Mouse (Mus musculus): Measurements from ENCODE around the gene 4930452B06Rik. TPM values are rescaled to one million over a fixed set of nuclear protein-coding genes. Genes with fewer than 3 reads are reported as not detected.

4930452B06Rik gene
- total and polyA plus RNA-seq, 3 experiments, result not detected

- Histone ChIP-seq H3K4me2 (ENCODE audit: insufficient read depth, low read depth, poor library complexity, severe bottlenecking) (no peak overlapping the region), H3K27ac (ENCODE audit: insufficient read depth, low read depth) (no peak overlapping the region), H3K4me3 (replicated peaks in 1 of 3; ENCODE audit: low read depth in 2 of 3, low read length in 2 of 3, poor library complexity in 1 of 3) (no peak overlapping the region), H3K9ac (ENCODE audit: insufficient read depth, low read depth) (no peak overlapping the region), H3K36me3 (replicated peaks in 1 of 2; ENCODE audit: control insufficient read depth in 1 of 2, insufficient read depth in 1 of 2, low read length in 1 of 2) (no peaks in the 10 kb centered on the region), H3K4me1 (ENCODE audit: control insufficient read depth in 1 of 2, insufficient read depth in 2 of 2) (peaks cover 0 to 10% of the 10 kb centered on the region in 2 experiments; a peak in 2 of 4 replicates), H3K79me2 (replicated peaks; ENCODE audit: control insufficient read depth, extremely low read depth, insufficient read depth, poor library complexity, severe bottlenecking) (no peaks in the 10 kb centered on the region), H3K27me3 (replicated peaks) (no peaks in the 10 kb centered on the region), H3K9me3 (replicated peaks; ENCODE audit: low read length) (no peaks in the 10 kb centered on the region)
- dilution Hi-C loops (cut with MboI; ENCODE audit: extremely low pct_ligation_motif_present, extremely low pct_unique_long_range_greater_than_20kb, low sequenced_read_pairs) (no loop called here), in situ Hi-C loops (cut with MboI; ENCODE audit: low pct_ligation_motif_present, low pct_unique_long_range_greater_than_20kb, low sequenced_read_pairs) (loop anchor here (25.0 kb wide), 1 partner anchor 121 kb away; no protein-coding TSS in a partner anchor)
- TF ChIP-seq RAD21 (IDR thresholded peaks at IDR 0.05; ENCODE audit: low read depth, low read length), result no peak
- no peak for TF ChIP-seq MAX (IDR thresholded peaks at IDR 0.05; ENCODE audit: low read length)
- no peak for TF ChIP-seq UBTF (IDR thresholded peaks at IDR 0.05; ENCODE audit: low read depth, low read length)
- no peak for TF ChIP-seq GABPA (IDR thresholded peaks at IDR 0.05; ENCODE audit: insufficient replicate concordance, low read depth, low read length)
- TF ChIP-seq EP300 (IDR thresholded peaks at IDR 0.05; ENCODE audit: low read length), result no peak
- TF ChIP-seq E2F4 (IDR thresholded peaks at IDR 0.05; ENCODE audit: insufficient replicate concordance, low read depth, low read length), result no peak
- no peak for TF ChIP-seq JUN (IDR thresholded peaks at IDR 0.05; ENCODE audit: insufficient read depth, low read depth, low read length)
- no peak for TF ChIP-seq NRF1 (IDR thresholded peaks at IDR 0.05; ENCODE audit: low read depth, low read length)
- DNase-seq (ENCODE audit: extremely low read depth), result no peak
Observed at GRCm38 (mm10) chr14:8641650-8642279, 24.3 kb downstream of the 4930452B06Rik start.

- H3K9me3 ChIP-seq (replicated peaks; ENCODE audit: low read length), result no peaks in the 10 kb centered on the region
- no peak overlapping the region for H3K27ac ChIP-seq (ENCODE audit: insufficient read depth, low read depth)
- in situ Hi-C loops (cut with MboI; ENCODE audit: low pct_ligation_motif_present, low pct_unique_long_range_greater_than_20kb, low sequenced_read_pairs), result loop anchor here (25.0 kb wide), 1 partner anchor 130 kb away; no protein-coding TSS in a partner anchor
- H3K79me2 ChIP-seq (replicated peaks; ENCODE audit: control insufficient read depth, extremely low read depth, insufficient read depth, poor library complexity, severe bottlenecking), result no peaks in the 10 kb centered on the region
- no peaks in the 10 kb centered on the region for H3K36me3 ChIP-seq (replicated peaks in 1 of 2; ENCODE audit: control insufficient read depth in 1 of 2, insufficient read depth in 1 of 2, low read length in 1 of 2)
- dilution Hi-C loops (cut with MboI; ENCODE audit: extremely low pct_ligation_motif_present, extremely low pct_unique_long_range_greater_than_20kb, low sequenced_read_pairs), result no loop called here
- H3K9ac ChIP-seq (ENCODE audit: insufficient read depth, low read depth), result no peak overlapping the region
- no peak overlapping the region for H3K4me2 ChIP-seq (ENCODE audit: insufficient read depth, low read depth, poor library complexity, severe bottlenecking)
- H3K27me3 ChIP-seq (replicated peaks), result no peaks in the 10 kb centered on the region
- no peak overlapping the region for H3K4me3 ChIP-seq (replicated peaks in 1 of 3; ENCODE audit: low read depth in 2 of 3, low read length in 2 of 3, poor library complexity in 1 of 3)
- DNase-seq (ENCODE audit: extremely low read depth), result no peak
- no peaks in the 10 kb centered on the region for H3K4me1 ChIP-seq (ENCODE audit: control insufficient read depth in 1 of 2, insufficient read depth in 2 of 2)
- TF ChIP-seq EP300 (IDR thresholded peaks at IDR 0.05; ENCODE audit: low read length), result no peak
- TF ChIP-seq ZMIZ1 (IDR thresholded peaks at IDR 0.05; ENCODE audit: low read depth, low read length), result no peak
Observed at GRCm38 (mm10) chr14:8632211-8632610, 33.8 kb downstream of the 4930452B06Rik start.

- Histone ChIP-seq H3K9ac (ENCODE audit: insufficient read depth, low read depth) (no peak overlapping the region), H3K4me3 (replicated peaks in 1 of 3; ENCODE audit: low read depth in 2 of 3, low read length in 2 of 3, poor library complexity in 1 of 3) (no peak overlapping the region), H3K27ac (ENCODE audit: insufficient read depth, low read depth) (no peak overlapping the region), H3K79me2 (replicated peaks; ENCODE audit: control insufficient read depth, extremely low read depth, insufficient read depth, poor library complexity, severe bottlenecking) (no peaks in the 10 kb centered on the region), H3K36me3 (replicated peaks in 1 of 2; ENCODE audit: control insufficient read depth in 1 of 2, insufficient read depth in 1 of 2, low read length in 1 of 2) (no peaks in the 10 kb centered on the region), H3K27me3 (replicated peaks) (no peaks in the 10 kb centered on the region), H3K4me2 (ENCODE audit: insufficient read depth, low read depth, poor library complexity, severe bottlenecking) (no peak overlapping the region), H3K4me1 (ENCODE audit: control insufficient read depth in 1 of 2, insufficient read depth in 2 of 2) (no peaks in the 10 kb centered on the region), H3K9me3 (replicated peaks; ENCODE audit: low read length) (no peaks in the 10 kb centered on the region)
- in situ Hi-C loops (cut with MboI; ENCODE audit: low pct_ligation_motif_present, low pct_unique_long_range_greater_than_20kb, low sequenced_read_pairs) (loop anchor here (25.0 kb wide), 1 partner anchor 134 kb away; no protein-coding TSS in a partner anchor), dilution Hi-C loops (cut with MboI; ENCODE audit: extremely low pct_ligation_motif_present, extremely low pct_unique_long_range_greater_than_20kb, low sequenced_read_pairs) (no loop called here)
- no peak for TF ChIP-seq ETS1 (conservative IDR thresholded peaks at IDR 0.05; ENCODE audit: low read depth, low read length)
- TF ChIP-seq RCOR1 (conservative IDR thresholded peaks at IDR 0.05; ENCODE audit: low read depth, low read length), result no peak
- TF ChIP-seq ZKSCAN1 (IDR thresholded peaks at IDR 0.05; ENCODE audit: borderline replicate concordance, low read depth, low read length), result no peak
- DNase-seq (ENCODE audit: extremely low read depth), result no peak
Observed at GRCm38 (mm10) chr14:8628406-8628805, 37.6 kb downstream of the 4930452B06Rik start.
